Comparison of ENCODE assay signal across 16 mouse cellular contexts in genomic region chr1:19234432-19235205, GRCm38 (mm10). TPM values are rescaled to one million over a fixed set of nuclear protein-coding genes. Genes with fewer than 3 reads are reported as not detected.
DNase-seq lines count a peak whose midpoint lies in the region; ATAC-seq lines count a peak whose summit lies in the region.
"Had no signal": no experiment of that assay in that cellular context is flagged by ENCODE, and none has a peak within 500 bp of the region (broad histone marks: within the 10 kb centered on the region; RNA-seq: fewer than 3 reads in every experiment).

No protein-coding gene starts in this region.

- no peak overlapping the region for H3K27ac ChIP-seq in neural tube, embryonic 15.5 days (replicated peaks)
- H3K27ac ChIP-seq in limb, embryonic 12.5 days, result no peak overlapping the region
- H3K27ac ChIP-seq in neural tube, embryonic 13.5 days (replicated peaks), result no peak overlapping the region
- H3K27ac ChIP-seq in liver, embryonic 11.5 days (ENCODE audit: low read depth, low read length), result no peak overlapping the region
- H3K27ac ChIP-seq: layer of hippocampus, adult 2 months had no signal

- no peak overlapping the region for H3K4me2 ChIP-seq in neural tube, embryonic 15.5 days
- peak overlapping the region; percentile 46 for H3K4me2 ChIP-seq in limb, embryonic 12.5 days
- H3K4me2 ChIP-seq in neural tube, embryonic 13.5 days, result peak overlapping the region; percentile 22; the same call in 1 of the 2 replicates
- H3K4me2 ChIP-seq in liver, embryonic 11.5 days, result no peak overlapping the region

- no peak overlapping the region for H3K9ac ChIP-seq in neural tube, embryonic 15.5 days (replicated peaks)
- H3K9ac ChIP-seq in limb, embryonic 12.5 days (replicated peaks), result no peak overlapping the region
- H3K9ac ChIP-seq in neural tube, embryonic 13.5 days, result no peak overlapping the region
- H3K9ac ChIP-seq in liver, embryonic 11.5 days (ENCODE audit: low read depth, low read length), result no peak overlapping the region

- no peaks in the 10 kb centered on the region for H3K9me3 ChIP-seq in neural tube, embryonic 15.5 days (replicated peaks)
- H3K9me3 ChIP-seq in limb, embryonic 12.5 days, result no peaks in the 10 kb centered on the region
- no peaks in the 10 kb centered on the region for H3K9me3 ChIP-seq in neural tube, embryonic 13.5 days
- H3K9me3 ChIP-seq in liver, embryonic 11.5 days (ENCODE audit: control insufficient read depth, low read length), result no peaks in the 10 kb centered on the region

- peak; percentile 56 for DNase-seq in embryo, embryonic 10 days (ENCODE audit: low spot score)
- no peak for DNase-seq in embryo, embryonic 9.5 days (ENCODE audit: extremely low spot score)
- peak; percentile 60 for DNase-seq in neural tube, embryonic 10.5 days (ENCODE audit: extremely low spot score, low spot score)
- DNase-seq in liver, embryonic 11.5 days (ENCODE audit: low spot score), result no peak
- DNase-seq in lung, postnatal 10 days, result no peak
- DNase-seq: cerebellum, adult 9-11 months; heart, postnatal 10 days; right cerebral cortex, adult 18-20 months; thymus, postnatal 14 days had no signal

- 6% methylated on average over 31 of the region's 31 CpGs for WGBS in neural tube, embryonic 15.5 days
- WGBS in limb, embryonic 12.5 days, result under 1% methylated on average over 31 of the region's 31 CpGs
- WGBS in neural tube, embryonic 13.5 days, result 4% methylated on average over 31 of the region's 31 CpGs
- WGBS in liver, embryonic 11.5 days, result 1% methylated on average over 31 of the region's 31 CpGs

- peaks cover 3% of the 10 kb centered on the region for H3K4me1 ChIP-seq in neural tube, embryonic 15.5 days
- H3K4me1 ChIP-seq in limb, embryonic 12.5 days (replicated peaks), result peaks cover 21% of the 10 kb centered on the region
- peaks cover 32% of the 10 kb centered on the region for H3K4me1 ChIP-seq in neural tube, embryonic 13.5 days (replicated peaks)
- no peaks in the 10 kb centered on the region for H3K4me1 ChIP-seq in liver, embryonic 11.5 days (replicated peaks; ENCODE audit: control insufficient read depth, insufficient read depth, low read length)

- no peak overlapping the region for H3K4me3 ChIP-seq in neural tube, embryonic 15.5 days (replicated peaks)
- H3K4me3 ChIP-seq in limb, embryonic 12.5 days (replicated peaks), result peak overlapping the region; percentile 20; the same call in 1 of the 2 replicates
- no peak overlapping the region for H3K4me3 ChIP-seq in neural tube, embryonic 13.5 days
- no peak overlapping the region for H3K4me3 ChIP-seq in liver, embryonic 11.5 days (ENCODE audit: low read depth, low read length)
- H3K4me3 ChIP-seq: layer of hippocampus, adult 2 months; myocyte had no signal

- peaks cover 73% of the 10 kb centered on the region for H3K27me3 ChIP-seq in neural tube, embryonic 15.5 days (replicated peaks)
- peaks cover 73% of the 10 kb centered on the region for H3K27me3 ChIP-seq in limb, embryonic 12.5 days
- peaks cover 88% of the 10 kb centered on the region for H3K27me3 ChIP-seq in neural tube, embryonic 13.5 days
- peaks cover 76% of the 10 kb centered on the region for H3K27me3 ChIP-seq in liver, embryonic 11.5 days (replicated peaks; ENCODE audit: control insufficient read depth, insufficient read depth, low read length)

- H3K36me3 ChIP-seq in neural tube, embryonic 15.5 days, result no peaks in the 10 kb centered on the region
- H3K36me3 ChIP-seq in limb, embryonic 12.5 days, result no peaks in the 10 kb centered on the region
- no peaks in the 10 kb centered on the region for H3K36me3 ChIP-seq in neural tube, embryonic 13.5 days
- no peaks in the 10 kb centered on the region for H3K36me3 ChIP-seq in liver, embryonic 11.5 days (ENCODE audit: control insufficient read depth, insufficient read depth, low read length)

- no peak for ATAC-seq in neural tube, embryonic 15.5 days (ENCODE audit: low FRiP score)
- no peak for ATAC-seq in limb, embryonic 12.5 days (ENCODE audit: insufficient number of reproducible peaks, insufficient read depth, low FRiP score, low TSS enrichment, low read depth)
- ATAC-seq in neural tube, embryonic 13.5 days (ENCODE audit: low read depth), result no peak; the same call in 1 of the 2 replicates
- no peak for ATAC-seq in liver, embryonic 11.5 days (replicated peaks; ENCODE audit: low FRiP score)
- ATAC-seq: activated CD4-positive, CD25-positive, alpha-beta regulatory T cell, adult 4 months; intestine, embryonic 16.5 days had no signal

RNA-seq across cellular contexts. Expression of gene Tfap2b, which starts 25.9 kb away (rescaled TPM):
- polyA plus RNA-seq in neural tube, embryonic 15.5 days (2015; fragmentation: Nextera tagmentation; extraction: Ambion mirVana), result 29.5 and 46.0 TPM in 2 replicates
- 49.9 and 52.6 TPM in 2 replicates for polyA plus RNA-seq in limb, embryonic 12.5 days (2016; fragmentation: Nextera tagmentation; extraction: Ambion mirVana)
- polyA plus RNA-seq in neural tube, embryonic 13.5 days (2015; fragmentation: Nextera tagmentation; extraction: Ambion mirVana), result 75.0 and 76.0 TPM in 2 replicates
- 0.32 and 1.1 TPM in 2 replicates for polyA plus RNA-seq in liver, embryonic 11.5 days (2014; fragmentation: Nextera tagmentation; extraction: Ambion mirVana)
- polyA plus RNA-seq: activated CD4-positive, CD25-positive, alpha-beta regulatory T cell, adult 4 months; myocyte had no signal

Comparison
In these comparisons a context has a peak if more than half of its experiments do, and no peak if none do; other contexts are left out.
1. DNase-seq: peak in embryo, embryonic 10 days (single experiment) and neural tube, embryonic 10.5 days (single experiment); none in embryo, embryonic 9.5 days (single experiment), liver, embryonic 11.5 days (single experiment) and lung, postnatal 10 days (single experiment).
2. H3K4me2 ChIP-seq: peak in limb, embryonic 12.5 days (single experiment) and neural tube, embryonic 13.5 days (single experiment); none in neural tube, embryonic 15.5 days (single experiment) and liver, embryonic 11.5 days (single experiment).
3. RNA of gene Tfap2b, which starts 25.9 kb away (polyA plus RNA-seq): 75.0 to 76.0 TPM in neural tube, embryonic 13.5 days, 49.9 to 52.6 TPM in limb, embryonic 12.5 days and 29.5 to 46.0 TPM in neural tube, embryonic 15.5 days; 0.32 to 1.1 TPM in liver, embryonic 11.5 days; every median in the first group is over 10 times any median in the second.